Mouse (Mus musculus) hindbrain, embryonic 14.5 days (tissue): ENCODE measurements around the gene Mup8. TPM values are rescaled to one million over a fixed set of nuclear protein-coding genes. Genes with fewer than 3 reads are reported as not detected.
"Not testable (repeated sequence)": the region's sequence is repeated elsewhere in the genome, so short reads cannot be mapped to it uniquely, and the experiment has no call there.

Experiments used
- ATAC-seq: fragments of 200-750 bp; cut with Nextera tagmentation; 2 replicates; pipeline ENCODE4 v1.8.0; 2017; ENCODE audit warnings: moderate number of reproducible peaks, mild to moderate bottlenecking, moderate TSS enrichment, moderate library complexity; ENCODE audit not compliant: low FRiP score
- DNase-seq: peaks from one replicate; pipeline ENCODE4 v3.0.0-alpha.2; 2015; ENCODE audit warnings: low spot score
- H3K27ac ChIP-seq: fragments of 300-500 bp; sonication (generic); 2 replicates; pipeline ENCODE4 v1.5.1; 2014; ENCODE audit warnings: mild to moderate bottlenecking, moderate library complexity
- H3K27me3 ChIP-seq: fragments of 300-500 bp; sonication (generic); 2 replicates; pipeline ENCODE4 v1.6.1; 2014; ENCODE audit warnings: mild to moderate bottlenecking, low read length, mixed read lengths; ENCODE audit not compliant: control insufficient read depth, insufficient read depth
- H3K36me3 ChIP-seq: fragments of 300-500 bp; sonication (generic); replicated peaks from 2 replicates; pipeline ENCODE4 v1.6.1; 2014; ENCODE audit not compliant: control insufficient read depth, insufficient read depth
- H3K4me1 ChIP-seq: fragments of 300-500 bp; sonication (generic); replicated peaks from 2 replicates; pipeline ENCODE4 v1.6.1; 2014; ENCODE audit warnings: antibody characterized with exemption, low read length, mixed read lengths; ENCODE audit not compliant: control insufficient read depth, insufficient read depth
- H3K4me2 ChIP-seq: fragments of 300-500 bp; sonication (generic); replicated peaks from 2 replicates; pipeline ENCODE4 v1.6.1; 2014; ENCODE audit warnings: mild to moderate bottlenecking, moderate library complexity
- H3K4me3 ChIP-seq: fragments of 300-500 bp; sonication (generic); replicated peaks from 2 replicates; pipeline ENCODE4 v1.5.1; 2014; ENCODE audit warnings: mild to moderate bottlenecking, low read length
- H3K9ac ChIP-seq: fragments of 300-500 bp; sonication (generic); 2 replicates; pipeline ENCODE4 v1.6.1; 2014
- H3K9me3 ChIP-seq: fragments of 300-500 bp; sonication (generic); 2 replicates; pipeline ENCODE4 v1.6.1; 2016; ENCODE audit warnings: low read length; ENCODE audit not compliant: control insufficient read depth
- WGBS: fragments of 180-500 bp; shearing (Covaris S2); extraction: QIAGEN DNeasy Blood & Tissue Kit; methylation state at CpG from one replicate; pipeline ENCODE4 v1.1.7; 2014; 5-methylcytosine and 5-hydroxymethylcytosine counted together
- polyA plus RNA-seq: library from polyadenylated mRNA; unstranded; fragments of >200 nt; fragmentation: Nextera tagmentation; extraction: Ambion mirVana; gene quantifications from 2 replicates; pipeline ENCODE4 v1.2.1, GENCODE M21; 2014

Mup8 gene
- polyA plus RNA-seq, result not detected in 2 replicates

- 100% methylated on average over 2 of the region's 3 CpGs for WGBS
- not testable (repeated sequence) for H3K9ac ChIP-seq, ATAC-seq, H3K36me3 ChIP-seq, H3K4me3 ChIP-seq, H3K4me2 ChIP-seq, DNase-seq, H3K27me3 ChIP-seq, H3K27ac ChIP-seq, H3K4me1 ChIP-seq, H3K9me3 ChIP-seq
These were observed at the start of gene Mup8 for GRCm38 (mm10) chr4:60222499-60222898. Gene Mup8, minus strand, starts transcription at chr4:60222599.

DNA sequence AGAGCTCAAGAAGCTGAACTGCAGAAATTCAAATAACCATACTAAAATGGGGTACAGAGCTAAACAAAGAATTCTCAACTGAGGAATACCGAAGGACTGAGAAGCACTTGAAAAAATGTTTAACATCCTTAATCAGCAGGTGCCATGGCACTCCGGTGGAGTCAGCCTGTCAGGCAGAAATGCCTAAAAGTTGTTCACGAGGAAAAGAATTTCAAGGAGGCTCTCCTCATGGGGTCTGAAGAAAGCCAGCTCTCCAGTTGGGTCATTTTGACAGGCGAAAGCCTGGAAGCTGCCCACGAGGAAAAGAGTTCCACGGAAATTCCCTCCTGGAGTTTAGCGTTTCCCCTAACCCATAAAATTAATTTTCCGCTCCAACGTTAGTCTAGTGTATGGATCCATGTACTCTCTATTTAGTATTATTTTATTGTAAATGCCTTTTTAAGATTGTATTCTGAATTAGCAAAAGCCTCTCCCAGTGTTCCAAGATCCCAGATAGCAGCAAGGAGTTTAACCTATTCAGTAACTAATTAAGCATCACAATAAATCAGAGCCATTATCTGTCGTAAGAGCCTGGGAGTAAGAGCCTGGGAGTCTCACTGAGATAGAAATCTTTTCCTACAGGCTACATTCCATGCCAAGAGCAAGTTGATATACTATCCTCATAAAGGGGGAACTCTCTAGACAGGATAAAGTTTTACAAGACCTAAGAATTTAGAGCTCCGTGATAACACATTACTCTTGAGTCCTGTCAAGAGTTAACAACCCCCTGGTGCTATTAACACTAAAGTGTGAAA lies 43.8 kb upstream of the Mup8 start:
- WGBS, result 74% methylated on average over 10 of the region's 11 CpGs
- not testable (repeated sequence) for H3K4me3 ChIP-seq, H3K27me3 ChIP-seq, H3K4me1 ChIP-seq, DNase-seq, H3K9ac ChIP-seq, ATAC-seq, H3K36me3 ChIP-seq, H3K4me2 ChIP-seq, H3K9me3 ChIP-seq, H3K27ac ChIP-seq

- not testable (repeated sequence) for ATAC-seq, H3K9ac ChIP-seq, H3K27me3 ChIP-seq, H3K27ac ChIP-seq, H3K4me2 ChIP-seq, H3K9me3 ChIP-seq, DNase-seq, H3K4me1 ChIP-seq, H3K36me3 ChIP-seq, H3K4me3 ChIP-seq
- 92% methylated on average over 3 of the region's 4 CpGs for WGBS
These were observed 40.3 kb upstream of the Mup8 start for GRCm38 (mm10) chr4:60262706-60263105.

Other genes with a start within 250 kb of the Mup8 start
- not detected in 2 replicates for gene Mup7, start 152.1 kb downstream of the Mup8 start, polyA plus RNA-seq
- not detected in 2 replicates for gene Mup2, start 68.3 kb downstream of the Mup8 start, polyA plus RNA-seq
- gene Mup9, start 199.4 kb upstream of the Mup8 start, polyA plus RNA-seq, result not detected in 2 replicates